Mouse (Mus musculus) liver, embryonic 12.5 days (tissue): ENCODE results near the gene Olfr1441. TPM values are rescaled to one million over a fixed set of nuclear protein-coding genes. Genes with fewer than 3 reads are reported as not detected.

Source experiments
- ATAC-seq: fragments of 200-750 bp; cut with Nextera tagmentation; 2 replicates; pipeline ENCODE4 v1.8.0; 2017; ENCODE audit warnings: moderate number of reproducible peaks, mild to moderate bottlenecking, moderate library complexity
- H3K27ac ChIP-seq: fragments of 300-500 bp; sonication (generic); 2 replicates; pipeline ENCODE4 v1.5.1; 2016; ENCODE audit warnings: mild to moderate bottlenecking
- H3K27me3 ChIP-seq: fragments of 300-500 bp; sonication (generic); replicated peaks from 2 replicates; pipeline ENCODE4 v1.6.1; 2016; ENCODE audit warnings: mild to moderate bottlenecking, moderate library complexity
- H3K36me3 ChIP-seq: fragments of 300-500 bp; sonication (generic); 2 replicates; pipeline ENCODE4 v1.6.1; 2016; ENCODE audit warnings: mild to moderate bottlenecking, moderate library complexity
- H3K4me1 ChIP-seq: fragments of 300-500 bp; sonication (generic); 2 replicates; pipeline ENCODE4 v1.6.1; 2016
- H3K4me2 ChIP-seq: fragments of 300-500 bp; sonication (generic); 2 replicates; pipeline ENCODE4 v1.6.1; 2016; ENCODE audit warnings: mild to moderate bottlenecking, moderate library complexity
- H3K4me3 ChIP-seq: fragments of 300-500 bp; sonication (generic); 2 replicates; pipeline ENCODE4 v1.5.1; 2016; ENCODE audit warnings: mild to moderate bottlenecking, moderate library complexity
- H3K9ac ChIP-seq: fragments of 300-500 bp; sonication (generic); 2 replicates; pipeline ENCODE4 v1.6.1; 2016; ENCODE audit warnings: mild to moderate bottlenecking, moderate library complexity
- H3K9me3 ChIP-seq: fragments of 300-500 bp; sonication (generic); replicated peaks from 2 replicates; pipeline ENCODE4 v1.6.1; 2016; ENCODE audit warnings: mild to moderate bottlenecking, moderate library complexity
- WGBS: fragments of 180-500 bp; shearing (Covaris S2); methylation state at CpG from one replicate; pipeline ENCODE4 v1.1.7; 2016; ENCODE audit not compliant: insufficient replicate concordance; 5-methylcytosine and 5-hydroxymethylcytosine counted together
- polyA plus RNA-seq: library from polyadenylated mRNA; unstranded; fragments of >200 nt; fragmentation: Nextera tagmentation; extraction: Ambion mirVana; gene quantifications from 2 replicates; pipeline ENCODE4 v1.2.1, GENCODE M21; 2016

The Olfr1441 gene
- polyA plus RNA-seq, 1 experiment from 2014 or later = not detected

DNA sequence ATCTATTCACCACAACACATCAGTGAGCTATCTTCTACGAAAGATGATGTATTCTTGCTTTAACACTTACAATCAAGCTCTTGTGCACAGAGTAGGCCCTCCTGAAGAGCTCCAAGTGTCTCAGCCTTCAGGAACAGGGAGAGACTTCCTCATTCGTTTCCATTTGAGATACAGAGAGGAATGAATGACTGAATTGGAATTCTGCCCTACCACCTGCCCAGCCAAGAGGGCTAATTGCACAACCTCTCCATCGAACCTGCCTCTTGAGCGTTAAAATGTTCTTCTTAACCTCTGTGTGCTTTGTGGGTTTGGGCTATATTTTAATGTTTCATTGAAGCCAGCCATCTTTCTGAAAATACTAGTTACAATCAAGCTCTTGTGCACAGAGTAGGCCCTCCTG, 47.4 kb downstream of the Olfr1441 start:
- H3K9ac ChIP-seq = no peak overlapping the region
- no peaks in the 10 kb centered on the region for H3K4me1 ChIP-seq
- H3K27me3 ChIP-seq = no peaks in the 10 kb centered on the region
- no peak overlapping the region for H3K4me3 ChIP-seq
- no peaks in the 10 kb centered on the region for H3K36me3 ChIP-seq
- no peaks in the 10 kb centered on the region for H3K9me3 ChIP-seq
- ATAC-seq = no peak
- H3K27ac ChIP-seq = no peak overlapping the region
- H3K4me2 ChIP-seq = no peak overlapping the region
- WGBS = 64% methylated on average over 4 of the region's 4 CpGs

DNA sequence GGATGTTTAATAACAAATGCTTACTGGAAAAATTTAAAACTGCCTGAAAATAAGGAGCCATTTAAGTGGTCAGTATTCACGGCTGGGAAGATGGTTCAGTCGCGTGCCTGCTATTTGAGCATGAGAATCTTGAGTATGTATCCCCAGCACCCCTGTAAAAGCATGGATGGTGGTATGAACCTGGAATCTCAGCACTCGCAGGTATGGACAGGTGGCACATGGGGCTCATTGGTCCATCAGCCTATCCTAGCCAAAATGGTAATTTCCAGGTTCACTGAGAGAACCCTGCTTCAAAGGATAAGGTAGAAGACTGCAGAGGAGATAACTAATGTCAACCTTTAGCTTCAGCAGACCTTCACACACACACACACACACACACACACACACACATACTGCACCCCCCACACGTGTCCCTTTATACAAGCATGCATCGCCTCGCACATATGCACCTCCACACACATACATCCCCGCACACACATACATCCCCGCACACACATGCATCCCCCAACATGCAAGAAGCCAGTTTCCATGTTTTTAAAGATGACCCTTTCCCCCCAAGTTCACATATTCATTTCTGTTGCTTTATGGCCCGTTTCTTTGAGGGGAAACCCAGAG, 48.4 kb downstream of the Olfr1441 start:
- H3K4me1 ChIP-seq = no peaks in the 10 kb centered on the region
- 81% methylated on average over 10 of the region's 10 CpGs for WGBS
- no peak overlapping the region for H3K27ac ChIP-seq
- no peak overlapping the region for H3K9ac ChIP-seq
- no peaks in the 10 kb centered on the region for H3K9me3 ChIP-seq
- no peaks in the 10 kb centered on the region for H3K36me3 ChIP-seq
- no peak overlapping the region for H3K4me3 ChIP-seq
- no peaks in the 10 kb centered on the region for H3K27me3 ChIP-seq
- no peak overlapping the region for H3K4me2 ChIP-seq
- ATAC-seq = no peak; the same call in 1 of the 2 replicates

- no peaks in the 10 kb centered on the region for H3K4me1 ChIP-seq
- H3K4me3 ChIP-seq = no peak overlapping the region
- WGBS = 17% methylated on average over 7 of the region's 7 CpGs
- no peak for ATAC-seq
- no peaks in the 10 kb centered on the region for H3K27me3 ChIP-seq
- H3K4me2 ChIP-seq = no peak overlapping the region
- no peak overlapping the region for H3K27ac ChIP-seq
- H3K9ac ChIP-seq = no peak overlapping the region
- no peaks in the 10 kb centered on the region for H3K9me3 ChIP-seq
- no peaks in the 10 kb centered on the region for H3K36me3 ChIP-seq
These were observed 49.0 kb downstream of the Olfr1441 start for GRCm38 (mm10) chr19:12466204-12466603.

GRCm38 (mm10) chr19:12467436-12467835, 50.2 kb downstream of the Olfr1441 start:
- ATAC-seq = no peak
- Histone ChIP-seq H3K4me3 (no peak overlapping the region), H3K27me3 (no peaks in the 10 kb centered on the region), H3K36me3 (no peaks in the 10 kb centered on the region), H3K9ac (no peak overlapping the region), H3K27ac (no peak overlapping the region), H3K4me1 (no peaks in the 10 kb centered on the region), H3K4me2 (no peak overlapping the region), H3K9me3 (no peaks in the 10 kb centered on the region)
- 58% methylated on average over 5 of the region's 5 CpGs for WGBS

DNA sequence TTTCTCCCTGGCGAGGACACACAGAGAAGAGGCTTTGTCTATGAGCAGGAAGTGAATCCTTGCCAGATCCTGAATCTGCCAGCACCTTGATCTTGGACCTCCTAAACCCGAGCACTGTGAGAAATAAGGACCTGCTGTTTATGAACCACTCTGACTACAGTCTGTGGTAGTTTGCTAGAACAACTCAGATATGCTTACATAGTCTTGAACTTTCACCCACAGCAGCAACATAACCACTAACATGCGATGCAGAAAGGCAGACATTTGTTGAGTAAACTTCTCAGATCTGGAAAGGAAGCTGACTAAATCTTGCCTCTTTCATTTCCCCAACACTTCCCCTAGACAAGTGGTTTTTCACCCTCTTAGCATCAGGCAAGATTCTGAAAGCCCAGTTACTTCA, 54.6 kb downstream of the Olfr1441 start:
- no peak overlapping the region for H3K9ac ChIP-seq
- no peaks in the 10 kb centered on the region for H3K36me3 ChIP-seq
- ATAC-seq = no peak
- H3K4me1 ChIP-seq = no peaks in the 10 kb centered on the region
- no peaks in the 10 kb centered on the region for H3K9me3 ChIP-seq
- 35% methylated on average over 3 of the region's 3 CpGs for WGBS
- H3K4me2 ChIP-seq = no peak overlapping the region
- H3K4me3 ChIP-seq = no peak overlapping the region
- no peak overlapping the region for H3K27ac ChIP-seq
- H3K27me3 ChIP-seq = no peaks in the 10 kb centered on the region

DNA sequence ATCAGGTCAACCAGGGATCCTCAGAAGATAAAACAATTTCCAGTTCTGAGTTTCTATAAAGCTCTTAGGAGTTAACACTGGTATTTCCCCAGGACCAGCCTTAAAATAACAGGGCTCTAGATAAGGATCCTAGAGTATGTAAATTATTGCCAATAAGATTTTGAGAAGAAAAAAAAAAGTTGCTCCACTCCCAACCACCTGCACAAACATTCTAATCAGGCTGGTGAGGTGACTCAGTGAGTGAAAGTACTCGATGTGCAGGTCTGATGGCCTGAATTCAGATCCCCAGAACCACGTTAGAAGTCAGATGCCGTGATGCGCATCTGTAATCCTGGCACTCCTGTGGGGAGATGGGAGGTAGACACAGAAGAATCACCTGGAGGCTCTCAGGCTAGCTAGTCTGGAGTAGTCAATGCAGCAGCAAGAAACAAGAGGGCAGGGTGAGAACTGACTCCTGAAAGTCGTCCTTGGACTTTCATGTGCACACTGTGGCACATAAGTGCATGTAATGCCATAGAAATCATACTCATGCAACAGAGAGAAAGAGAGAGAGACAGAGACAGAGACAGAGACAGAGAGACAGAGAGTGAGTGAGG, 55.2 kb downstream of the Olfr1441 start:
- H3K9me3 ChIP-seq = no peaks in the 10 kb centered on the region
- H3K27me3 ChIP-seq = no peaks in the 10 kb centered on the region
- no peak for ATAC-seq
- WGBS = 57% methylated on average over 5 of the region's 5 CpGs
- no peak overlapping the region for H3K9ac ChIP-seq
- H3K4me2 ChIP-seq = no peak overlapping the region
- no peak overlapping the region for H3K27ac ChIP-seq
- no peaks in the 10 kb centered on the region for H3K36me3 ChIP-seq
- no peaks in the 10 kb centered on the region for H3K4me1 ChIP-seq
- H3K4me3 ChIP-seq = no peak overlapping the region

Other genes starting within 250 kb of the Olfr1441 start
- not detected in 2 replicates for gene Olfr1555-ps1, start 247.3 kb upstream of the Olfr1441 start, polyA plus RNA-seq
- not detected in 2 replicates for gene Olfr1431, start 216.8 kb upstream of the Olfr1441 start, polyA plus RNA-seq
- not detected in 2 replicates for gene Olfr1432, start 184.8 kb upstream of the Olfr1441 start, polyA plus RNA-seq
- not detected in 2 replicates for gene Olfr262, start 175.8 kb upstream of the Olfr1441 start, polyA plus RNA-seq
- not detected in 2 replicates for gene Olfr235, start 156.4 kb upstream of the Olfr1441 start, polyA plus RNA-seq
- not detected in 2 replicates for gene Olfr1434, start 137.6 kb upstream of the Olfr1441 start, polyA plus RNA-seq
- not detected in 2 replicates for gene Olfr1436, start 118.3 kb upstream of the Olfr1441 start, polyA plus RNA-seq
- not detected in 2 replicates for gene Olfr1437, start 92.3 kb upstream of the Olfr1441 start, polyA plus RNA-seq
- gene Olfr1438-ps1, start 81.5 kb upstream of the Olfr1441 start, polyA plus RNA-seq = not detected in 2 replicates
- gene Olfr1440, start 30.2 kb upstream of the Olfr1441 start, polyA plus RNA-seq = not detected in 2 replicates
- not detected in 2 replicates for gene Pfpl, start 10.5 kb downstream of the Olfr1441 start, polyA plus RNA-seq
- 0.63 and 0.76 TPM in 2 replicates for gene Mpeg1, start 43.3 kb downstream of the Olfr1441 start, polyA plus RNA-seq
- gene Dtx4, start 84.0 kb downstream of the Olfr1441 start, polyA plus RNA-seq = 2.7 and 2.9 TPM in 2 replicates
- gene Fam111a, start 128.3 kb downstream of the Olfr1441 start, polyA plus RNA-seq = 34.1 and 35.4 TPM in 2 replicates
- gene Gm4952, start 182.5 kb downstream of the Olfr1441 start, polyA plus RNA-seq = 0.57 and 0.68 TPM in 2 replicates
- gene Glyat, start 215.9 kb downstream of the Olfr1441 start, polyA plus RNA-seq = 0.33 TPM in 1 of 2 replicates, not detected in the other